Mouse (Mus musculus): ENCODE measurements around the gene Bcr. TPM values are rescaled to one million over a fixed set of nuclear protein-coding genes. Genes with fewer than 3 reads are reported as not detected.
A peak's percentile ranks its signal among the peaks of the same experiment; 100 is the strongest.

Gene Bcr
- total RNA-seq, 2 experiments from 2014 or later: 4.2 to 6.4 TPM

DNA sequence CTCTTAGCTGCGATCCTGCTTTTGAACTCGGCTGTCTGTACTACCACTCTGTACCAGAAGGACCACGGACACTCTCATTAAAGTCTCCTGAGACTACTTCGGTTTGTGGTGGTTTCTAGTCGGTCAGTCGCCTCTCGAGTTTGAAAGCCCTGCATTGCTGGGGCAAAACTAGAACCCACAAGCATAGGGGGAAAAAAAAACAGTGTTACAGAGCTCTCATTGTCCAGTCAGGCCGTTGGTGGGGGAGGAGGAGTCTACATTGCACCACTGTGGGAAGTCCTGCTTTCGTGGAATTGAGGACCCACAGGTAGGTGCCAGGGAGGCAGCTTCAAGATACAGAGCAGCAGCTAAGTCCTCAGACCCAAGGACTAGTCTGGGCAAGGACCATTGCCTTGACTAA lies 124.4 kb downstream of the Bcr start:
- no peak for DNase-seq

DNA sequence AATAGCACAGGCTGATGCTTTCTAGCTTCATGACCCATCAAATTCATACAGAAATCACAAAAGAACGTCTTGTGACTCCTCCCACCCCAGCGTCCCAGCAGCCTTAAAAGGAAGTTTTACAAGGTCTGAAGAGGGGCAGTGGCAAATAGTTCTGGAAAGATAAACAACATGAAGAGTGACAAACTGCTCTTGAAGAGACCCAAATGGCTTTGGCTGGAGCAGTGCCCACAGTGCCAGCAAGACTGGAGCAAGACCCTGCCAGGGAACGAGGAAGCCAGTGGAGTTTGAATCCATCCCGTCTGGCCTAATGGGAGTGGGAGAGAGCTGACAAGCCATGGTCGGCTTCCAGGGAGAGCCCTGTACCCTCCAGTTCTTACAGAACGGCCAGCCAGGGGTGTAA lies 126.2 kb downstream of the Bcr start:
- no peak for DNase-seq

DNA sequence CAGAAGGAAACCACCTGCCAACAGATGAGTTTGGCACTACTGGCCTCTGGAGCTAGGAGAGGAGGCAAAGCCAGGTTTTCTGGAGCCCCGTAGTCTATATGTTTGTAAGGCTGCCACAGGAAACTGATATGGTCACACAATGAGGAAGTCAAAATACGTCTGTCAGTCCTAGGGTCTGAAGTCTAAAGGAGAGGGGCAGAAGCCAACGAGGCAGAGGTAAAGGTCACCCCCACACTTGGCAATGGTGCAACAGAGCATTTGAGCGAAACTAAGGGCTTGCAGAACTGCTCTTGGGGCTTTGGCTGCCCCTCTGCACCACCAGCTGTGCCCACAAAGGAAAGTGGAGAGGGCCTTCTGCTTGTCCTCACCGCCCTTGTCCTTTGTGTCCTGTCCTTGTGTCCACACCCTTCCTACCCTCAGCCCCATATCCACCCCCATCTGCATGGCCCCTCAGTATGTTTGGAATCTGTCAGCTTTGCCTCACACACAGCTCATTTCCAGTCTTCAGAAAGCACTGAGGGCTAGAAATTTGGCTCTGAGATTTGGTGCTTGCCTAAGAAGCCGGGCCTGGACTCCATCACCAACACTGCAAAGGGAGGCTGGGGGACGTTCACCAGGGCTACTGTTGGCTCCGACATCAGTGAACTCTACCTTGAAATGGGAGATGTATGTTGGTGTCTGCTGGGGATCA lies 127.1 kb downstream of the Bcr start:
- DNase-seq: no peak

GRCm38 (mm10) chr10:75191647-75192046 lies 131.3 kb downstream of the Bcr start:
- DNase-seq: no peak

- DNase-seq: no peak
These were observed 137.4 kb downstream of the Bcr start for GRCm38 (mm10) chr10:75197817-75198216.

DNA sequence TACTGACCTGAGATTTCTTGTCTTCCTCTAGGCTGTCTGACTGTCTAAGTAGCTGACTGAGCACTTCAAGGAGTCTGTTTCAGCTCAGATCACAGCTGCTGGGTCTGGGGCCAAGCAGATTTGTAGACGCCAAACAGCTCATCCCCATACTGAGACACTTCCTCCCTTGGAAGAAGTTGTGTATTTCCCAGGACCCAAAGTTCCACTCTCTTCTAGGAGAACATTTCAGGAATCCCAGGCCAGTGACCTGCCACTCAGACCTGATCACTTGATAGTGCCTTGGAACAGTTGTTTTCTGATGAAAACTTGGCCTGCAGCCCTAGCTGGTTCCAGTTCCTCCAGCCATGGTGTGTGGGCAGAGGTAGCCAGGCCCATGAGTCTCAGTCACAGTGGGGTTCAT lies 140.3 kb downstream of the Bcr start:
- no peak for DNase-seq

GRCm38 (mm10) chr10:75206192-75206591 lies 145.8 kb downstream of the Bcr start:
- DNase-seq: no peak

- no peak for DNase-seq
These were observed 150.4 kb downstream of the Bcr start for GRCm38 (mm10) chr10:75210841-75211240.

DNA sequence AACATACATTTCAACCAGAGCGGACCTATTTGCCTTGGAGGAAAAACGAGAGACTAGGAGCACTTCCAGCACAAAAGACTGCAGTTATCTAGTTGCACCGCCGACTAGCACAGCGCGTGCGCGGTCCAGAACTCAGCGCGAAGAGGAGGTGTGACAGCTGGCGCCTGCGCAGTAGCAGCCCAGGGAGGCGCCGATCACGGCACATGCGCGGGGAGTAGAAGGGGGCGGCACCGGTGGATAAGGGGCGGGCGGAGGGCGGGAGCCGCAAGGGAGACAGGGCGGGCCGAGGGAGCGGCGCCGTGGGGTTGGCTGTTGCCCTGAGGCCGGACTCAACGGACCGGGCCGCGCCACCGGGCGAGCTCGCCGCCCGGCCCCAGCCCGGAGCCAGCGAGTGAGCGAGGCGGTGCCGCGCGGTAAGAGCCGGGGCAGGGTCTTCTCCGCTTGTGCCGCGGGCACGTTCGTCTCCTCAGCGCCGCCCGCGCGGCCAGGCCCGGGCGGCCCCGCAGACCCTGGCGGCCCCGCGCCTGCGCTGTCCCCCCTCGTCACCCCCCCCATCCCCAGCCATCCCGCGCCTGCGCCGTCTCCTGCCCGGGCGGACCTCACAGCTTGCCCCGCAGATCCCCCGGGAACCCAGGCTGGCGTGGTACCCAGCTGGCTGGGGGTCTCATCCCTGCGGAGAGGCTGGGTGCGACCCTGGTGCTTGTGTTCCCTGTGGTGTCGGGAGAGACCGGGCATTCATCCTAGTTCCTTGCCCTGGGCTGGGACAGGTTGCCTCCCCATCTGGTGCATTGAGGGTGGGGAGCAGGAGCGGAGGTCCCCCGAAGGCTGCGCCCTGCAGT lies 151.6 kb downstream of the Bcr start, which contains the start of gene Specc1l:
TSS of gene Specc1l (plus strand) at position 267 of the 839 bp plus-strand sequence.
- peak; percentile 97 for DNase-seq

DNA sequence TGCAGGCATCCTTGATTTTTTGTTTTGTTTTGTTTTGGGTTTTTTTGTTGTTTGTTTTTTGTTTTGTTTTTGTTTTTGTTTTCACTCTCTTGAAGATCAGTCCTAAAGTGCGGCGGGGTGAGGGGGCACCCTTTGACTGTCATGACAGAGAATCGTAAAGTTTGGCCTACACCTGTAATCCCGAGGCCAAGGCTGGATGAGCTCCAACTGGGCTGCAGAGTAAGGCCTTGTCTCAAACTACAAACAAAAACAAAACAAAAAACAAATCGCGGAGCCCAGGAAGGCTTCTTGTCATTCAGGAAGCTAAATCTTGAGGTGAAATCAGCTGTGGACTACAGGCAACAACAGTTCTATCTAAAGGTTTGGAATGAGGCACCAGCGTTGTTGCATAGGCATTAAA lies 152.6 kb downstream of the Bcr start:
- DNase-seq: peak; percentile 27

DNA sequence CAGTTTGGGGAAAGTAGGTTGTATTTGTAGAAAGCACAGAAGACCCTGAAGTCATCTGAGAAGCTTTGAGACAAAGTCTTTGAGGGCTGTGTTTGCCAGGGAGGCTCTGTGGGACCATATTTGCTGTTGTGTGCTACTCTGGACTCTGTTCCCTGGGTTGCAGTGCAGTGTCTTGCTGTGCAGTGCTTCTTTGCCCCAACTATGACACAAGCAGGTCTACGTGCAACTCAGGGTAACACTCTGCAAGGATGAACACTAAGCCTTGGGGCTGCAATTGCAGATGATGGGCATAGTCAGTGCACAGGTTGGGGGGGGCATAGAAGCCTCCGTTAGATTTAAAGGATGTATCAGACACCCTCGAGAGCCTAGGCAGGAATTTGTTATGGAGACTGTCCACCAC lies 160.3 kb downstream of the Bcr start:
- DNase-seq: no peak

GRCm38 (mm10) chr10:75221936-75222610 lies 161.7 kb downstream of the Bcr start:
- no peak for DNase-seq

DNA sequence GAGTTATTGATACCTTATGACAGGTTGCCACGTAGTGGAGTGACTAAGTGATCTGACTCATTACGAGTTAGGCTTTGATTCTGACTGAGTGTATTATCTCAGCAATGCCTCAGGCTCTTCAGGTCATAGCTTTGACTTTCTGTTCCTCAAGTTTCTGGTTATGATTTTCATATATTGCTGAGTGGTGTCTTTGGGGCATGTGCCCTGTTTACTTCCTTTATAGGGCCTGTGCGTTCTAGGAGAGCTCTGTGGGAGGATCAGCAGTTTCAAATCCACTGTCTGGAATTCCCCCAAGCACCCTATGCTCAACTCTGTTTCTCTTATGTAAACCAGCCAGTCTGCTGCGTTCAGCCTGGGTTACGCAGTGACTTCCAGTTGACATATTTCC lies 162.2 kb downstream of the Bcr start:
- DNase-seq: no peak

GRCm38 (mm10) chr10:75224154-75224553 lies 163.8 kb downstream of the Bcr start:
- no peak for DNase-seq

DNA sequence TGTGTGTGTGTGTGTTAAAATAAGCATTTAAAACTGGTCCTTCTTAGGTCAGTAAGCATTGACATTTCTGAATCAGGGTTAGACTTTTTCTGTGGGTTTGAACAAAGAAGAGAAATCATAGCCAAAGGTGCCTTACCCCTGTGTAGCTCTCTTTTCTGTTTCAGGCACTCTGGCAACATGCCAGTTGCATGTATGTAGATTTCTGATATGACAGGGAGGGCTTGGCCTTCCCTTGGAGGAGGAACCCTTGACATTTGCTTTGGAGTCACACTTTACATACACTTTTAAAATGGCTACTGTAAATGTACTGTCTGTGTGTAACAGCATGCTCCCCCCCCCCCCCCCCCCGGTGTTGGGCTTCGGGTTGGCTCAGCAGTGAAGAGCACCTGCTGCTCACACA lies 164.2 kb downstream of the Bcr start:
- DNase-seq: no peak

GRCm38 (mm10) chr10:75227381-75227780 lies 167.0 kb downstream of the Bcr start:
- DNase-seq: no peak

DNA sequence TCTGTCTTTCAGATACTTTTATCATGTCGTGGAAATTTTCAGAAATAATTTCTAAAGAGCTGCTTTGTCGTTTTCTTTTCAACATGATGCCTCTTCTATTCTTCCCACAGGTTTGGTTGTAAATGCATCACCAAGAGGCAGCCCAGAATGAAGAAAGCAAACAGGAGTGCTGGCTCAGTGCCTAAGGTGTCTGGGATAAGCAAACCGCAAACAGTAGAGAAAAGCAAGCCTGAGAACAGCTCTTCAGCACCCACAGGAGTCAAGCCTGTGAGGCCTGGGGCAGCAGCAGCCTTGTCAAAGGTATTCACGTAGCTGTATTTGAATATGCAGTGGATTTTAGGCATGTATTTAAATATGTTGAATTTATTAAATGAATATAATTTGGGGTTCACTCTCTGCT lies 170.2 kb downstream of the Bcr start:
- DNase-seq: no peak

DNA sequence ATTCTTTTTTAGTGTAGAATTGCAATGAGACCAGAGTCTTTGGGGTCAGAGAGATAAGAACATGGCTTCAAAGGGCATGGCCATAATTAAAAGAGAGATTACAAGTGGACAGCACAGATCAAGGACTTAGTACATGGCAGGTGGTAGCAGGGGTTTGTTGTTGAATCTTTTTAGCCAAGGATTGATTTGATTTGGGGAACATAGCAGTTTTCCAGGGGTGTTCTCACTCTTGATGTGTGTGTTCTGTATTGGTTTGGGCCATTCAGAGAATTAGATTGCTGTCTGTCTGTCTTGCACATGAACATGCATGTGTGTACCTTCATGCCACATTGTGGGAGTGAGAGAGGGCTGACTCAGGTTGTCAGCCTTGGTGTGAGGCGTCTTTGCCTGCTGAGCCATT lies 171.5 kb downstream of the Bcr start:
- DNase-seq: no peak

GRCm38 (mm10) chr10:75232612-75233155 lies 172.3 kb downstream of the Bcr start:
- DNase-seq: no peak

- no peak for DNase-seq
These were observed 173.1 kb downstream of the Bcr start for GRCm38 (mm10) chr10:75233489-75233888.

Measured in gastrocnemius, postnatal 10 days (tissue).